Mouse (Mus musculus) liver, adult 2 months (tissue): Measurements from ENCODE around the gene Pogk.

Experiments used
- CTCF ChIP-seq: fragments of 200-500 bp; IDR thresholded peaks from 2 replicates; pipeline ENCODE4 v1.5.1; 2011; ENCODE audit warnings: low read depth, low read length, control low read depth
- POLR2A ChIP-seq: fragments of 200-500 bp; IDR thresholded peaks from 2 replicates; pipeline ENCODE4 v1.6.1; 2011; ENCODE audit warnings: low read length, control low read depth; ENCODE audit not compliant: insufficient read depth; ENCODE audit errors: extremely low read depth

- TF ChIP-seq CTCF = no peak
- TF ChIP-seq POLR2A = no peak
Observed at GRCm38 (mm10) chr1:166339110-166339509, 70.6 kb downstream of the Pogk start.
